Mouse (Mus musculus) lung, embryonic 15.5 days (tissue): ENCODE measurements around the gene Fcgr3. TPM values are rescaled to one million over a fixed set of nuclear protein-coding genes. Genes with fewer than 3 reads are reported as not detected.
"Not testable (repeated sequence)": the region's sequence is repeated elsewhere in the genome, so short reads cannot be mapped to it uniquely, and the experiment has no call there.

ENCODE experiments used
- ATAC-seq: fragments of 200-750 bp; cut with Nextera tagmentation; 2 replicates; pipeline ENCODE4 v1.8.0; 2017; ENCODE audit warnings: moderate number of reproducible peaks, borderline replicate concordance; ENCODE audit not compliant: low FRiP score, low TSS enrichment; ENCODE audit errors: extremely low read depth
- H3K27ac ChIP-seq: fragments of 300-500 bp; sonication (generic); 2 replicates; pipeline ENCODE4 v1.5.1; 2015; ENCODE audit warnings: moderate library complexity, mild to moderate bottlenecking, inconsistent platforms
- H3K27me3 ChIP-seq: fragments of 300-500 bp; sonication (generic); 2 replicates; pipeline ENCODE4 v1.6.1; 2015; ENCODE audit warnings: inconsistent platforms
- H3K36me3 ChIP-seq: fragments of 300-500 bp; sonication (generic); 2 replicates; pipeline ENCODE4 v1.6.1; 2015; ENCODE audit warnings: inconsistent platforms
- H3K4me1 ChIP-seq: fragments of 300-500 bp; sonication (generic); 2 replicates; pipeline ENCODE4 v1.6.1; 2015; ENCODE audit warnings: inconsistent platforms
- H3K4me2 ChIP-seq: fragments of 300-500 bp; sonication (generic); 2 replicates; pipeline ENCODE4 v1.6.1; 2015; ENCODE audit warnings: inconsistent platforms, mild to moderate bottlenecking, moderate library complexity
- H3K4me3 ChIP-seq: fragments of 300-500 bp; sonication (generic); 2 replicates; pipeline ENCODE4 v1.5.1; 2015; ENCODE audit warnings: mild to moderate bottlenecking, inconsistent platforms
- H3K9ac ChIP-seq: fragments of 300-500 bp; sonication (generic); 2 replicates; pipeline ENCODE4 v1.6.1; 2015; ENCODE audit warnings: inconsistent platforms
- H3K9me3 ChIP-seq: fragments of 300-500 bp; sonication (generic); 2 replicates; pipeline ENCODE4 v1.6.1; 2016; ENCODE audit warnings: inconsistent platforms
- WGBS: fragments of 180-500 bp; shearing (Covaris S2); methylation state at CpG from one replicate; pipeline ENCODE4 v1.1.7; 2015; 5-methylcytosine and 5-hydroxymethylcytosine counted together
- polyA plus RNA-seq: library from polyadenylated mRNA; unstranded; fragments of >200 nt; fragmentation: Nextera tagmentation; extraction: Ambion mirVana; gene quantifications from 2 replicates; pipeline ENCODE4 v1.2.1, GENCODE M21; 2015

Gene Fcgr3
- 13.2 and 15.1 TPM in 2 replicates for polyA plus RNA-seq

GRCm38 (mm10) chr1:171064491-171065242 is at the start of gene Fcgr3:
TSS of gene Fcgr3 (minus strand) at chr1:171064935.
- peak; percentile 66 for ATAC-seq
- Histone ChIP-seq H3K4me2 (peak within 1 kb of the TSS; percentile 50), H3K4me1 (peaks cover 30% of the 10 kb centered on the region), H3K9ac (peak within 1 kb of the TSS; percentile 0; the same call in 1 of the 2 replicates), H3K4me3 (peak within 1 kb of the TSS; percentile 32), H3K27me3 (peaks cover 29% of the 10 kb centered on the region)
- H3K27ac ChIP-seq, H3K9me3 ChIP-seq, H3K36me3 ChIP-seq: not testable (repeated sequence)
- 1% methylated on average over 40 of the region's 75 CpGs for WGBS

GRCm38 (mm10) chr1:171113873-171114299 is 49.2 kb upstream of the Fcgr3 start, which contains the start of gene Cfap126:
TSS of gene Cfap126 (plus strand) at chr1:171113918.
- Histone ChIP-seq H3K4me2 (peak within 1 kb of the TSS; percentile 69), H3K27me3 (no peaks in the 10 kb centered on the region), H3K4me1 (peaks cover 12% of the 10 kb centered on the region), H3K9me3 (no peaks in the 10 kb centered on the region), H3K9ac (peak within 1 kb of the TSS; percentile 54), H3K27ac (peak within 1 kb of the TSS; percentile 84), H3K36me3 (no peaks in the 10 kb centered on the region), H3K4me3 (peak within 1 kb of the TSS; percentile 48)
- peak; percentile 52; the same call in 1 of the 2 replicates for ATAC-seq
- under 1% methylated on average over 24 of the region's 24 CpGs for WGBS

GRCm38 (mm10) chr1:171112986-171113385 is 48.3 kb upstream of the Fcgr3 start:
- Histone ChIP-seq H3K27me3 (no peaks in the 10 kb centered on the region), H3K9me3 (no peaks in the 10 kb centered on the region), H3K9ac (no peak overlapping the region), H3K4me3 (no peak overlapping the region), H3K4me2 (peak overlapping the region; percentile 69; the same call in 1 of the 2 replicates), H3K36me3 (no peaks in the 10 kb centered on the region), H3K27ac (no peak overlapping the region), H3K4me1 (peaks cover 12% of the 10 kb centered on the region)
- ATAC-seq = no peak; the same call in 1 of the 2 replicates
- 67% methylated on average over 4 of the region's 4 CpGs for WGBS

- H3K9me3 ChIP-seq = no peaks in the 10 kb centered on the region
- ATAC-seq = peak; percentile 4; the same call in 1 of the 2 replicates
- WGBS = 3% methylated on average over 15 of the region's 15 CpGs
Observed at GRCm38 (mm10) chr1:171111781-171112575, 47.2 kb upstream of the Fcgr3 start.

GRCm38 (mm10) chr1:171111020-171111780 is 46.5 kb upstream of the Fcgr3 start:
- under 1% methylated on average over 38 of the region's 38 CpGs for WGBS
- Histone ChIP-seq H3K36me3 (no peaks in the 10 kb centered on the region), H3K4me3 (peak overlapping the region; percentile 49), H3K9me3 (no peaks in the 10 kb centered on the region), H3K27me3 (no peaks in the 10 kb centered on the region), H3K9ac (peak overlapping the region; percentile 41), H3K27ac (peak overlapping the region; percentile 65), H3K4me1 (peaks cover 12% of the 10 kb centered on the region), H3K4me2 (peak overlapping the region; percentile 62)
- ATAC-seq = peak; percentile 89

More at GRCm38 (mm10) chr1:171111781-171112575, 47.2 kb upstream of the Fcgr3 start:
- peaks cover 12% of the 10 kb centered on the region for H3K4me1 ChIP-seq
- peak overlapping the region; percentile 41 for H3K9ac ChIP-seq
- H3K36me3 ChIP-seq = no peaks in the 10 kb centered on the region
- peak overlapping the region; percentile 62 for H3K4me2 ChIP-seq
- peak overlapping the region; percentile 49 for H3K4me3 ChIP-seq
- H3K27me3 ChIP-seq = no peaks in the 10 kb centered on the region
- H3K27ac ChIP-seq = peak overlapping the region; percentile 65

GRCm38 (mm10) chr1:171110659-171111019 is 45.9 kb upstream of the Fcgr3 start:
- no peak for ATAC-seq
- Histone ChIP-seq H3K36me3 (no peaks in the 10 kb centered on the region), H3K27me3 (no peaks in the 10 kb centered on the region), H3K9ac (peak overlapping the region; percentile 36), H3K4me3 (peak overlapping the region; percentile 49), H3K4me1 (peaks cover 12% of the 10 kb centered on the region), H3K4me2 (peak overlapping the region; percentile 62), H3K9me3 (no peaks in the 10 kb centered on the region), H3K27ac (peak overlapping the region; percentile 37; the same call in 1 of the 2 replicates)
- 9% methylated on average over 15 of the region's 15 CpGs for WGBS

- H3K9ac ChIP-seq = no peak overlapping the region
Observed at GRCm38 (mm10) chr1:171109620-171110019, 44.9 kb upstream of the Fcgr3 start.

GRCm38 (mm10) chr1:171105226-171105625 is 40.5 kb upstream of the Fcgr3 start:
- Histone ChIP-seq H3K9ac (no peak overlapping the region), H3K9me3 (no peaks in the 10 kb centered on the region), H3K36me3 (no peaks in the 10 kb centered on the region), H3K4me3 (no peak overlapping the region), H3K27me3 (no peaks in the 10 kb centered on the region), H3K4me2 (no peak overlapping the region), H3K27ac (no peak overlapping the region), H3K4me1 (peaks cover 12% of the 10 kb centered on the region)
- WGBS = 74% methylated on average over 6 of the region's 6 CpGs
- no peak for ATAC-seq

More at GRCm38 (mm10) chr1:171109620-171110019, 44.9 kb upstream of the Fcgr3 start:
- no peak overlapping the region for H3K4me2 ChIP-seq
- H3K27ac ChIP-seq = no peak overlapping the region
- H3K4me1 ChIP-seq = peaks cover 12% of the 10 kb centered on the region
- no peaks in the 10 kb centered on the region for H3K27me3 ChIP-seq
- H3K36me3 ChIP-seq = no peaks in the 10 kb centered on the region
- WGBS = 40% methylated on average over 9 of the region's 9 CpGs
- no peak for ATAC-seq
- no peaks in the 10 kb centered on the region for H3K9me3 ChIP-seq
- no peak overlapping the region for H3K4me3 ChIP-seq

- ATAC-seq = no peak; the same call in 1 of the 2 replicates
- no peak overlapping the region for H3K27ac ChIP-seq
- 8% methylated on average over 10 of the region's 10 CpGs for WGBS
Observed at GRCm38 (mm10) chr1:171103179-171103840, 38.6 kb upstream of the Fcgr3 start.

GRCm38 (mm10) chr1:171102547-171103177 is 37.9 kb upstream of the Fcgr3 start:
- Histone ChIP-seq H3K36me3 (no peaks in the 10 kb centered on the region), H3K4me1 (peaks cover 11% of the 10 kb centered on the region; the same call in 1 of the 2 replicates), H3K9ac (peak overlapping the region; percentile 48), H3K4me2 (peak overlapping the region; percentile 73), H3K27me3 (no peaks in the 10 kb centered on the region), H3K4me3 (peak overlapping the region; percentile 80), H3K27ac (peak overlapping the region; percentile 67; the same call in 1 of the 2 replicates), H3K9me3 (no peaks in the 10 kb centered on the region)
- under 1% methylated on average over 35 of the region's 35 CpGs for WGBS
- ATAC-seq = peak; percentile 92

More at GRCm38 (mm10) chr1:171103179-171103840, 38.6 kb upstream of the Fcgr3 start:
- H3K27me3 ChIP-seq = no peaks in the 10 kb centered on the region
- H3K4me3 ChIP-seq = peak overlapping the region; percentile 80
- peak overlapping the region; percentile 73 for H3K4me2 ChIP-seq
- H3K36me3 ChIP-seq = no peaks in the 10 kb centered on the region
- H3K9me3 ChIP-seq = no peaks in the 10 kb centered on the region
- H3K9ac ChIP-seq = peak overlapping the region; percentile 16; the same call in 1 of the 2 replicates
- peaks cover 11% of the 10 kb centered on the region; the same call in 1 of the 2 replicates for H3K4me1 ChIP-seq
